Mouse (Mus musculus): ENCODE results near the gene Fbxo27. TPM values are rescaled to one million over a fixed set of nuclear protein-coding genes. Genes with fewer than 3 reads are reported as not detected.
"Not testable (repeated sequence)": the region's sequence is repeated elsewhere in the genome, so short reads cannot be mapped to it uniquely, and the experiment has no call there.

Fbxo27 gene
- total RNA-seq (2015) = 1.1 and 1.4 TPM in 2 replicates
- 0.24 and 0.75 TPM in 2 replicates for total RNA-seq (2017)

DNA sequence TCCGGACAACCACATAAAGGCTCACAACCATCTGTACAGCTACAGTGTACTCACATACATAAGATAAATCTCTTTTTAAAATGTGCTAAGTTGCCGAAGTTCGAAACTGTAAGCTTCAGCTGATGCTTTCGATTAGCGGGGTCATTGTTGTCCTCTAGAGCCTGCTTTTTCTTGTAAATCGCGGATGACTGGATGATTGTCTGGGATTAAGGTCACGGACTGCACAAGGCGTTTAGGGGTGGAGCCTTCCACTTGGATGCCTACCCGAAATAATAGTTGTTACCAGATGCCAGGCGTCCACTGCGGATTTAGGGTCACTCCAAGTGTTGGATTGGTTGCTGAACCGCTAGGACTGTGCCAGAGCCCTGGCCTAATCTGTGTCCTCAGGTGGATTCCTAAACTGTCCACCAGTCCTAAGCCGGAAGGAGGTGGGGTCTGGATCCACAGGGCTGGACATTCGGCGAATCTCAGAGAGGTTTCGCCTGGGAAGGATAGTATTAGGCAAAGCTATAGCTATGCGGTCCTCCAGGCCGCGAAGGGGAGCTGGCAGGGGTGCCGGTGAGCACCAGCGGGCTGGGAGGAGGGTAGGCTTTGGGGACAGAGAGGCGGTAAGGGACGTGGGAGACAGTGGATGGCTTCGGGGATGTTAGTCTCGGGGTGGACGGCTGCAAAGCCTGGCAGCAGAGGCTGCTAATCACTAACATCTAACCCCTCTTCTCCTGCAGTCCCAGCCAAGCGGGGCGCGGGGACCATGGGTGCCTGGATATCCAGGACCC, at the start of gene Fbxo27:
TSS of gene Fbxo27 (plus strand) at position 305 of the 776 bp plus-strand sequence.
- no peak for ATAC-seq (replicated peaks; ENCODE audit: poor library complexity)

DNA sequence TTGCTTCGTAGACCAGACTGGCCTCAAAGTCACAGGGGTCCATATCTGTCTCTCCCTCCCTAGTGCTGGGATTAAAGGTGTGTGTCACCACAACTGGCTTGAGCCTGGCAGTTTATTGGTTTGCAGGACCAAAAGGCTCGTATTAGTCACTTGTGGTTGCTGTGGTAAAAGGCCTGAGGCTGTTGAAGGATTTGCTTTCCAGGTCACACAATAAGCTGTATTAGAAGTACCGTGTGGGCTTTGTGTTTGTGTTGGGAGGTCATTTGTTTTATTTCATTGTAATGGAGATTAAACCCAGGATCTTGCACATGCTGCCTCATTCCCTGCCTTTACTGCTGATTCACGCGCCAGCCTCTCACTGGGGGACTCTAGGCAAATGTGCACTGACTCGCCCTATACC, 47.3 kb upstream of the Fbxo27 start:
- ATAC-seq (replicated peaks; ENCODE audit: poor library complexity) = no peak

DNA sequence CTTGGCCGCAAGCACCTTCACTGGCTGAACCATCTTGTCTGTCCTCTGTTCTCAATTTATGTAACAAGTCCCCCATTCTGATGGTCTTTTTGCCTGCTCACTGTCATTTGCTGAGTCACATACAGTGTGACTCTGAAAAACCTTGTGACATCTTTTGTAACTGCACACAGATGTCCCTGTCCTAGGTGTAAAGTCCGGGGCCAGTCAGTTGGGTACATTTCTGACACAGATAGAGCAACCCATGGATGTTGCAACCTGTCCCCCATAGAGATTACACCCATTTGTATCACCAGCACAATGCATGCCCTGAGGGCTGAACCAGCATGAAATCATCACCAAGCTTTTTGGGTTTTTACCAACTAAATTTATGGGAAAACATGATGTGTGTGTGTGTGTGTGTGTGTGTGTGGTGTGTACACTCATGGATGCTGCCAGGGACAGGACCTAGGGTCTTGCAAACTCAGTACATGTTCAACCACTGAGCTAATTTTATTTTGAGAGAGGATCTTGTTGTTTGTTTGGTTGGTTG, 46.6 kb upstream of the Fbxo27 start:
- peak; percentile 42 for ATAC-seq (replicated peaks; ENCODE audit: poor library complexity)

DNA sequence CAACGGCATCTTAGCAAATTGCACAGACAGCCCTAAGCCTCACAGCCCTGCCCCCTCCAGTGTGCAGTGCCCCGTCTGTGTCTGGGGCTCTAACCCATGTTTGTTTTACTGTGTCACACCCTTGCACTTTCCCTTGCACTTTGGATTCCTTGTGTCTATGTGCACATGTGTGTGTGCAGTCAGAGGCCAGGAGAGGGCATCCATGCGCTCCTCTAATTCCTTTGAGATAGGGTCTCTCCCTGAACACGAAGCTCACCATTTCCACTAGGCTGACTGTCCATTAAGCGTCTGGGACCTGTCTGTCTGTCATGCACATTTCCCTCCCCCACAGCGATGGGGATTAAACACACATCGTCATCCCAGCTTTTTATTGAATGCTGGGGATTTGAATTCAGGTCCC, 45.6 kb upstream of the Fbxo27 start:
- 0 out of 2 replicates have a peak, but pooled peaks have one; percentile 23 for ATAC-seq (replicated peaks; ENCODE audit: poor library complexity)

DNA sequence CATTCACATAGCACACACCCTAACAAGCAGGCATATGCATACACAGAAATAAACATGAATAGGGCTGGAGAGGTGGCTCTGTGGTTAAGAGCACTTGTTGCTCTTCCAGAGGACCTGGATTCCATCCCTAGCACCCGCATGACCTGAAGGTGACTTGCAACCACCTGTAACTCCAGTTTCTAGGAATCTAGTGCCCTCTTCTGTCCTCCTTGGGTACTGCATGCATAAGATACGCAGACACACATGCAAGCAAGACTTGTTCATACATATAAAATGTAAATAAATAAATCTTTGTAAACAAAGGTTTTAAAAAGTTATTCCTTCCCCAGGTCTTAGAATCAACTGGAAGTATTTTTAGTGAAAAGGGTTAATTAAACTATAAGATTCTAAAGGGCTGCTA, 41.5 kb upstream of the Fbxo27 start:
- no peak for ATAC-seq (replicated peaks; ENCODE audit: poor library complexity)

DNA sequence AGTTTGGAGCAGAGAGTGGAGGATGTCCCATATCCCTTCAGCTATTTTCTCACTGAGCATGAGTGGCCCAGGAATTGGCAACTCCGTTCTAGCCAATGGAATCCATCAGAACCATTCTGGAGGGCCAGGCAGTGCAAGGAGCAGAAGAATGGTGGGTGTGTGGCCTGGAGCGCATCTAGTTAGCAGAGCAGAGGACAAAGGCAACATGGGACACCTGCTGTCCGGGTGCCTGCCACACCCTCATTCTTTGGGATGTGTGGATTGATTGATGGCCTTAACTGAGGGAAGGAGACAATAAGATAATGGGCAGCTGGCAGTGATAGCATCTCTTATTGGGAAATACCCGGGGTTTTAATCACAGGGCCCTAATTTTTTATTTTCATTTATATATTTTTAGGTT, 36.2 kb upstream of the Fbxo27 start:
- no peak for ATAC-seq (replicated peaks; ENCODE audit: poor library complexity)

DNA sequence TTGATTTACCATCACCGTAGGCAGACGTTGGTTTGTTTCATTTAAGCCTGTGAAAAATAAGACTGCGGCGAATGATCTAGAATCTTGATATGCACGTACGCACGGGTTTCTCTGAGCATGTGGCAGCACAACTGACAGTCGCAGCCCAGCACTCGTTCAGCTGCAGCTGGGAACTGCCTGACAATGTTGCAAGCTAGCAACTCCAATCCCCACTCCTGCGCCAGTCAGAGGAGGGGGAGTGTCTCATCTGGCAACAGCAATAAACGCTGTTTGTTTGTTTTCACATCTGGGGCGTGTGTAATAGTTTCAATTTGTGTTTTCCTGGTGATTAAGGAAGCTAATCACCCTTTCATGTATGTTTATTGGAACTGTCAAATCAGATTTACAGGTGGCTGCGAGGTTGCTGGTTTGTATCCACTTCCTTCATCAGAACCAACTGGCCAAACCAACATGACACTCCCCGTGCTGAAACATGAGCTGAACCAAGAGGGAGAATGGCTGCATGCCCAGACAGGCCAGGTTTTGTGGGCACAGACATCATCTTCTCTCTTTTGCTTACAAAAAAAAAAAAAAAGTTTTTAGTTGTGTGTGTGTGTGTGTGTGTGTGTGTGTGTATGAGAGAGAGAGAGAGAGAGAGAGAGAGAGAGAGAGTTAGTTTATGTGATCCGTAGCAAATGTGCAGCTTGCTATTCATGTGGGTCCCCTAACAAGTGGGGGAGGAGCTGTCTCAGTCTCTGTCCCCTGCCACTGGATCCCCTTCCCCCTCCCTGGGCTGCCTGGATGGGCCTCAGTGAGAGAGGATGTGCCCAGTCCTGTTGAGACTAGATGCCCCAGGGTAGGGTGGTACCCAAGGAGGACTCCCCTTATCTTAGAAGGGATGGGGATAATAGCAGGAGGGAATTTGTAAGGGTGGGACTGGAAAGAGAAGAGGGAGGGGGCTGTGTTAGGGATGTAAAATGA, 26.7 kb upstream of the Fbxo27 start:
- peak; percentile 72 for ATAC-seq (replicated peaks; ENCODE audit: poor library complexity)

DNA sequence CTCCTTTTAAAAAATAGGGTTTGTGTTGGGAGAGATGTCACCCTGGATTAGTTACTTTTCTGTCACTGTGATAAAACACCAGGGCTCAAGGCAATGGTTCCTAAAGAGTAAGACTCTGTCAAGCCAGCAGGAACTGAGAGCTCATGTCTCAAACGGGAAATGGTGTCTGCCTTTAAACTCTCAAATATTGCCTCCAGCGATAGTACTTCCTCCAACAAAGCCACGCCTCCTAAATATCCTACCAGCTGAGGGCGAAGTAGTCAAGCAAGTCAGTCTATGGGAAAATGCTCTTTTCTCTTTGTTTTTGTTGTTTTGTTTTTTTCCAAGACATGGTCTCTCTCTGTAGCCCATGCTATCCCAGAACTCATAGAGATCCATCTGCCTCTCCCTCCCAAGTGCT, 21.5 kb upstream of the Fbxo27 start:
- peak; percentile 78 for ATAC-seq (replicated peaks; ENCODE audit: poor library complexity)

DNA sequence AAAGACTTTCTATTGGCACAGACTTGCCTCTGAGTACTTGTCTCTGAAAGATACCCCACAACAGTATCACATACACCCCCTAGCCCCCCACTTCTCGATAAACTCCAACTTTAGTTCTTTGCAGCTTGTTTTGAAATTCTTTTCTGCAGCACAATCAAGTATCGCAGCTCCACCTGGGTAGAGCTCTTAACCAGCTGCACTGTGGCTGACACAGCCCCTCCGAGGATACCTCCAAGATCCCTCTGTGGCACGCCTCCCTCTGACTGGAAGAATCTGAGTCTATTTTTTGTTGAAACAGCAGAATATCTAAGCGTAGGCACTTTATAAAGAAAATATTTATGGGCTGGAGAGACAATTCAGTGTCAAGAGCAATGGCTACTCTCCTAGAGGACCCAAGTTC, 20.4 kb upstream of the Fbxo27 start:
- ATAC-seq (replicated peaks; ENCODE audit: poor library complexity) = no peak

DNA sequence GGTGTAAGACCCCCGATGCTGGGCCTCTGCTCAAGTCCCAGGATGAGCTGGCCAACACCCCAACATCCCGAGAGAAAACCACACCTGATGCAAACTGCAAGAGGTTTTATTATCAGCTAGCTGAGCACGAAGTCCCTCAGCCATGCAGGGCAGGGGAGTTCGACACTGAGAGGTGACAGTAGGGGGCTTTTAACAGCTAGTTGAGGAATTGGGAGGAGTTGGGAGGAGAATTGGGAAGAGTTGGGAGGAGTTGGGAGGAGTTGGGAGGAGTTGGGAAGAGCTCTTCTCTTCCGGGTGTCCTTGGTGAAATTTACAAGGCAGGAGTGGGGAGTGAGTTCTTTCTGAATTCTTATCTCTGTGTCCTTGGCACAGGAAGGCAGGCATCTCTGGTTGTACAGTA, 19.9 kb upstream of the Fbxo27 start:
- not testable (repeated sequence) for ATAC-seq (replicated peaks; ENCODE audit: poor library complexity)

DNA sequence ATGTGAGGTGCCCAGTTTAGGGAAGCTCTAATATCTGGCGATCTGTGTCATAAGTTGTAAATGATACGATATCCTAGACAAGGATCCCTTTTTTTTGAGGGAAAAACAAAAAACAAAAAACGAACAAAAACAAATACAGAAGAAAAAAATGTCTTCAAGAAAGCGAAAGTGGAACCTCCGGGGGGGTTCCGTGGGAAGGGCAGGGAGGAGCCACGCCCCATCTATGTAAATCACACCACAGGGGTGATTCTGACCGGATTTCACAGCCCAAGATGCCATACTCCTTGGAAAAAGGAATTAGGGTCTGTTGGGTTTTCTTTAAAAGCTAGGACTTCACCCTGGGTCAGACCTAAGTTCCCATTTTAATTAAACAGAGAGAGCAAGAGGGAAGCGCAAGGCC, 17.7 kb upstream of the Fbxo27 start:
- no peak for ATAC-seq (replicated peaks; ENCODE audit: poor library complexity)

DNA sequence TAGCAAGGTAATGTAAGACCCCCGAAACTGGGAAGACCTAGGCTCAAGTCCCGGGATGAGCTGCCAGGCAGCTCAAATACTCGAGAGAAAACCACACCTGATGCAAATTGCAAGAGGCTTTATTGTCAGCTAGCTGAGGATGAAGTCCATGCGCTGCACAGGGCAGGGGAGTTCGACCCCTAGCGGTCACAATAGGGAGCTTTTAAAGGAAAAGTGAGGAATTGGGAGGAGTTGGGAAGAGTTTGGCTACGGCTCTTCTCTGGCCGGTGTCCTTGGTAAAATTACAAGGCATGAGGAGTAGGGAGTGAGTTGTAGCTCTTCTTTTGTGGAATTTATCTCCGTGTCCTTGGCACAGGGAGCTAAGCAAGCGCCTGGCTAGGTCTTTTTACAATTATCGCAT, 16.9 kb upstream of the Fbxo27 start:
- no peak for ATAC-seq (replicated peaks; ENCODE audit: poor library complexity)

DNA sequence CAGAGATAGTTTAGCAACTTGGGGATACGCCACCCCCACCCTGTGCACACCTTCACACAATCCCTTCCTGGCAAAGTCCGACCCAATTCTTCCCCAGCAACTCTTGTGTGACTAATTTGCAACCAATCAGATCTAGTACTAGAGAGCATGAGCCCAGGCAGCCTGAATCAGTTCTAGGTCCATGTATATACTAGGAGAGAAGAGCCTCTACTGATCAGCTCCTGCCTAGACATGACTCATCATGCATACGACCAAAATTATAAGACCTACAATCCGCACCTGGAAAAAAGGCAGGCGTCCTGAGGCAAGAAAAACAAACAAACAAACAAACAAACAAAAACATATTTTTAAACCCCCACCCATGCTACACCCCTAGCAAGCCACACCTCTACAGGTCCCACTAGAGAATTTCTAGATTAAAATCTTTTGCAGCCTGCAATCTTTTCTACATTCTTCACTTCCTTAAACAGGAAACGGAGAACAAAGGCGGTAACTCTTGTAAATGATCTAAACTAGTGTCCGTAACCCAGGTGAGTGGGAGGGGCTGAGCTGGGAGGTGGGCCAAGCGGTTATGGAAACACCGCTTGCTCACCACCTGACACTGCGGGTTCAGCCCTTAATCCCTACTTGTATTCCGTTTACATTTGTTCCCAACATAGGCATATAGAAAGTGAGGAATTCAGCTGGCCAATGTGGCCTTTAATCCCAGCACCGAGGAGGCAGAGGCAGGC, 15.7 kb upstream of the Fbxo27 start:
- no peak for ATAC-seq (replicated peaks; ENCODE audit: poor library complexity)

DNA sequence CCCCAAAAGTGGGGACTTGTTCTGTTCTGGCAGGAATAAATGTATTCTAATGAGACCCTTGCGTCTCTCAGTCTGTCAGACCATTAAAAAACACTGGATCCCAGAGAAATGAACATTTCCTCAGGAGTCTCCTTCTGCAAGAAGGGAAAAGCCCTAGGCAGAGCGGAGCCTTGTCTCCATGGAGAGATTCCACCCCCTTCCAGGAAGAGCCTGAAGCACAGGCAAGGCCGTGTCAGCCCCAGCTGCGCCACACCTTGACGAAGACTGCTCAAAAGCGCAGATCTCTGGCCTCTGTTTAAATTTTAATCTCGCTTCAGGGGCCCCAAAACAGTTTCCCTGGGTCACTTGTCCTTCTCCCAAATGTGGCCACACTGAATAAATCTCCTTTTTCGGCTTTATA, 15.0 kb upstream of the Fbxo27 start:
- no peak for ATAC-seq (replicated peaks; ENCODE audit: poor library complexity)

DNA sequence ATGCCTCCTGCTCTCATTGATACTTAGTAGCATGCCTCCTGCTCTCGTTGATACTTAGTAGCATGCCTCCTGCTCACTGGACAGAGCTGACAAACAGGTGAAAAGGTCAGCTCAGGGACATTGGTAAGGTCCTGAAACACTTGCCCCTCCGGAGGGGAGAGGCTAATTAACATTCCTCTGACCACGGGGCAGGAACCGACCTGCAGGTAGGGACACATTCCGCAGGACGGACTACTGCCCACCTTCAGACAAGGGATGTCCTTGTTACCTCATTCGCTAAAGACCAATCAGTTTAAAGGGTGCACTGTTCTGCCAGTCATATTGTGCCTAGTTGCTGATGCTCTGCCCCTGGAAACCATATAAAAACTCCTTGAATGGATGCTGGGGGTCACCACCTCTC, 1.6 kb upstream of the Fbxo27 start:
- no peak for ATAC-seq (replicated peaks; ENCODE audit: poor library complexity)

DNA sequence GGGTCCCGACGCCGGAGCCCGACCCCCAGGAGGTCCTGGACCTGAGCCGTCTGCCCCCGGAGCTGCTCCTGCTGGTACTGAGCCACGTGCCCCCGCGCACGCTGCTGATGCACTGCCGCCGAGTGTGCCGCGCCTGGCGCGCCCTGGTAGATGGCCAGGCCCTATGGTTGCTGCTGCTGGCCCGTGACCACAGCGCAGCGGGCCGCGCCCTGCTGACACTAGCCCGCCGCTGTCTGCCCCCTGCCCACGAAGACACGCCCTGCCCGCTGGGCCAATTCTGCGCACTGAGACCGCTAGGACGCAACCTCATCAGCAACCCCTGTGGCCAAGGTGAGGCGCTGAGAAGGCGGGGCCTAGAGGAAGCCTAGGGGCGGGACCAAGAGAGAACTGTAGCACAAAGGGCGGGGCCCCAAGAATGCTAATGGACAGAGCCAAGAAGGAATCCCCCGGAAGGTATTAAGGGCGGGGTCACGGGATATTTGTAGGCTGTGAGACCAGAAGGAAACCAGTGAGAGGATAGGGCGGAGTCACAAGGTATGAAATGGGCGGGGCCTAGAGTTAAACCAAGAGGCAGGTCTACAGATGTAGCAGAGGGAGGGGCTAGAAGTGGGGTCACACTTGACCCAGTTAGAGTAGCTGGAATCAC, 795 bp downstream of the Fbxo27 start:
- peak; percentile 91 for ATAC-seq (replicated peaks; ENCODE audit: poor library complexity)

DNA sequence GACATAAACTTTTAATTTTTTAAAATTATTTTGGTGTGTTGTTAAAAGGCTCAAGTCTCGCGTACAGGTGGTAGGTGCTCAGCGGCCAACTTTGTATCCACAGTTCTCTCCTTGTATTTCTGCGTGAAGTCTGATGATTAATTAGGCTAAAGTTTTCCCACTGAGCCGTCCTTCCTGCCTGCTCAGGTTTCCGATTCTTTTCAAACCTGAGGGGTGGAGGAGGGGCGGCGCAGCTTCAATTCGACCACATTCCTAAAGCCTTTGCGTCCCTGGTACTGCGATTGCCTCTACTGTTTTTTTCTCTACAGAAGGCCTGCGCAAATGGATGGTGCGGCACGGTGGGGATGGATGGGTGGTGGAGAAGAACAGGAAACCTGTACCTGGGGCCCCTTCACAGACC, 1.8 kb downstream of the Fbxo27 start:
- no peak for ATAC-seq (replicated peaks; ENCODE audit: poor library complexity)

DNA sequence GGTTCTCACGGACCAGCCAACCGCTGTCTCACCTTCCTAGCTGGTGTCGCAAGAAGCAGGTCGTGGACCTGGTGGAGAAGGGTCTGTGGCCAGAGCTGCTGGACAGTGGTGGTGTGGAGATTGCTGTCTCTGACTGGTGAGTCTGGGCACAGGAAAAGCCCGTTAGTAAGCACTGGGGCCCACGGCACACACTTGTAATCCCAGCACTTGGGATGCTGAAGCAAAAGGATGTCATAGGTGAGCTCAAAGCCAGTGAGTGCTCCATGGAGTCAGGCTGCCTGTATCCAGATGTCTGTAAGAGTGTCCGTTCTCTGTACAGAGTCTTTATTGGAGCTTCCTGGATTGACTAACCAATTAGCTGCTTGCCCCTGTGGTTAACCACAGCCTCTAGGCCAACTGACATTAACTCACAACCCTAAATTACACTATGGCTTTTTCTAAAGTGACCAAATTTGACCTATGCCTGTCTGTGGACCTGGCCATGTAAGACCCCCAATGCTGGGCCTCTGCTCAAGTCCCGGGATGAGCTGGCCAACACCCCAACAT, 2.4 kb downstream of the Fbxo27 start:
- ATAC-seq (replicated peaks; ENCODE audit: poor library complexity) = peak; percentile 75

DNA sequence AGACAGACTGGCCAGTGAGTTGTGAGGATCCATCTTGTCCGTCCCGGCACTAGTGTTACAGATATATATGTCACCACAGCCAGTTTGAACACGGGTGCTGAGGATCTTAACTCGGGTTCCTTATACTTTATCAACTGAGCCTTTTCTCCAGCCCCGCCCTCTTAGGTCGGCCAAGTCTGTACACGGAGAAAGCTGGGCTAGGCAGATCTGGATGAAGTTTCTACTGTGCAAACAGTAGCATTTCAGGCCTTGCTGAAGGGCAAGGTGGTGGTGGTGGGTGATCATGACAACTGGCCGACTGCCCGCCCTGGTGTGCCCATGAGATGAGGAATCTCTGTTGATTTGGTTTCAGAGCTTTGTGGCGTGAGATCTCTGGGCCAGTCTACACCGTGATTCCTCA, 4.6 kb downstream of the Fbxo27 start:
- ATAC-seq (replicated peaks; ENCODE audit: poor library complexity) = no peak

DNA sequence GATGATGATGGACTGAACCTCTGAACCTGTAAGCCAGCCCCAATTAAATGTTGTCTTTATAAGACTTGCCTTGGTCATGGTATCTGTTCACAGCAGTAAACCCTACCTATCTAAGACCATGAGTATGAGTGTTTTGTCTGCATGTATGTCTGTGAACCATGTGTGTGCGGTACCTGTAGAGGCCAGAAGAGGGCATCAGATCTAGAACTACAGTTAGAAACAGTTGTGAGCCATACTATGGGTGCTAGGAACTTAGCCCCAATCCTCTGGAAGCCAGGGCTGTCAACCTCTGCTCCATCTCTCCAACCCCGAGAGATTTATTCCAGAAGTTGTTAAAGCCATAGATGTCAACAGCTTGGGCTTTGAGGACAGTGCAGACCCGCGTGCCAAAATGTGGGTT, 7.6 kb downstream of the Fbxo27 start:
- no peak for ATAC-seq (replicated peaks; ENCODE audit: poor library complexity)
